11 mouse cellular contexts compared by ENCODE assay signal in the genomic region with DNA sequence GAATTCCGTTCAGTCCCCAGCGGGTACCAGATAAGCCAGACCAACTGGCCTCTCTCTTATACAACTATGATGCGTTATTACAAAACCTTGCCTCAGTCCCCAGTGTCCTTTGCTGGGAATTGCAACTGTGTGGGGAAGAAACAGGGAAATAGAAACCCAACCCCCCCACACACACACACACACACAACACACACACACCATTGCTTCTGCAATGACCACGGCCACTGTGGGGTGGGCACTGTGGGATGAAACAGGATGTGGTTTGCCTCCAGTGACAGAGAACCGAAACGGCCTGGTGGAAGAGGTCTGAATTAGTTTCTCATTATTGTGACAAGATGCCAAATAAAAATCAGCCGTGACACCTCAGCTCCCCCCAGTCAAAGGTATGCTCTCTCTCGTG.
DNase-seq lines count a peak whose midpoint lies in the region; ATAC-seq and TF ChIP-seq lines count a peak whose summit lies in the region.
"Had no signal": no experiment of that assay in that cellular context is flagged by ENCODE, and none has a peak within 500 bp of the region (broad histone marks: within the 10 kb centered on the region; RNA-seq: fewer than 3 reads in every experiment).

No protein-coding gene starts in this region.

- DNase-seq in liver (peak; percentile 26), CH12.LX (ENCODE audit: extremely low read depth) (no peak)
- DNase-seq in gastrocnemius, postnatal 4 days (ENCODE audit: low spot score in 2 of 2) = no peak
- no peak for DNase-seq in layer of hippocampus, postnatal 36 days
- no peak for DNase-seq in layer of hippocampus, adult 2 months (ENCODE audit: low spot score in 2 of 2)
- DNase-seq: cerebellum, adult 8-10 months; kidney, adult 11 months had no signal

- in situ Hi-C loops in CH12.LX (cut with MboI; ENCODE audit: low pct_ligation_motif_present, low pct_unique_long_range_greater_than_20kb, low sequenced_read_pairs) = no loop called here

- TF ChIP-seq RAD21 in CH12.LX (IDR thresholded peaks at IDR 0.05; ENCODE audit: low read depth, low read length) = no peak

- H3K4me3 ChIP-seq in liver, embryonic 12.5 days = no peak overlapping the region
- H3K4me3 ChIP-seq in CH12.LX (replicated peaks in 1 of 3; ENCODE audit: low read depth in 2 of 3, low read length in 2 of 3, poor library complexity in 1 of 3) = no peak overlapping the region
- H3K4me3 ChIP-seq in megakaryocyte, embryonic 14.5 days (replicated peaks) = peak overlapping the region; percentile 51
- no peak overlapping the region for H3K4me3 ChIP-seq in layer of hippocampus, adult 2 months
- H3K4me3 ChIP-seq: embryonic facial prominence, embryonic 13.5 days had no signal

- no peak for TF ChIP-seq POLR2A in CH12.LX (IDR thresholded peaks at IDR 0.05; ENCODE audit: low read depth, low read length)

- WGBS in liver, embryonic 12.5 days (ENCODE audit: insufficient replicate concordance) = 30% methylated on average over 8 of the region's 8 CpGs

- no peaks in the 10 kb centered on the region for H3K79me2 ChIP-seq in CH12.LX (replicated peaks; ENCODE audit: control insufficient read depth, extremely low read depth, insufficient read depth, poor library complexity, severe bottlenecking)

- H3K36me3 ChIP-seq in liver, embryonic 12.5 days = no peaks in the 10 kb centered on the region
- no peaks in the 10 kb centered on the region for H3K36me3 ChIP-seq in CH12.LX (replicated peaks in 1 of 2; ENCODE audit: control insufficient read depth in 1 of 2, insufficient read depth in 1 of 2, low read length in 1 of 2)
- no peaks in the 10 kb centered on the region for H3K36me3 ChIP-seq in megakaryocyte, embryonic 14.5 days (replicated peaks; ENCODE audit: low read length)
- H3K36me3 ChIP-seq: embryonic facial prominence, embryonic 13.5 days had no signal

- peaks cover 14% of the 10 kb centered on the region; the same call in 1 of the 2 replicates for H3K27me3 ChIP-seq in liver, embryonic 12.5 days (replicated peaks)
- H3K27me3 ChIP-seq in CH12.LX (replicated peaks) = no peaks in the 10 kb centered on the region
- H3K27me3 ChIP-seq in megakaryocyte, embryonic 14.5 days (replicated peaks) = peaks cover 44% of the 10 kb centered on the region
- H3K27me3 ChIP-seq: embryonic facial prominence, embryonic 13.5 days had no signal

- TF ChIP-seq EP300 in CH12.LX (IDR thresholded peaks at IDR 0.05; ENCODE audit: low read length) = no peak

- dilution Hi-C loops in CH12.LX (cut with MboI; ENCODE audit: extremely low pct_ligation_motif_present, extremely low pct_unique_long_range_greater_than_20kb, low sequenced_read_pairs) = no loop called here

- no peak overlapping the region for H3K9ac ChIP-seq in liver, embryonic 12.5 days
- no peak overlapping the region for H3K9ac ChIP-seq in CH12.LX (ENCODE audit: insufficient read depth, low read depth)
- H3K9ac ChIP-seq: embryonic facial prominence, embryonic 13.5 days had no signal

- ATAC-seq in liver, embryonic 12.5 days = no peak
- peak; percentile 97 for ATAC-seq in granulocyte monocyte progenitor cell, adult 5-6 weeks (replicated peaks; ENCODE audit: poor library complexity, severe bottlenecking)

- TF ChIP-seq CTCF in CH12.LX (conservative IDR thresholded peaks at IDR 0.05 in 1 of 2, IDR thresholded peaks at IDR 0.05 in 1 of 2; ENCODE audit: low read depth in 2 of 2, low read length in 2 of 2) = no peak
- TF ChIP-seq CTCF in layer of hippocampus, adult 2 months (conservative IDR thresholded peaks at IDR 0.05) = no peak

- no peaks in the 10 kb centered on the region for H3K9me3 ChIP-seq in liver, embryonic 12.5 days (replicated peaks)
- no peaks in the 10 kb centered on the region for H3K9me3 ChIP-seq in CH12.LX (replicated peaks; ENCODE audit: low read length)
- 0 out of 2 replicates have a peak, but pooled peaks cover 5% of the 10 kb centered on the region for H3K9me3 ChIP-seq in megakaryocyte, embryonic 14.5 days
- H3K9me3 ChIP-seq: embryonic facial prominence, embryonic 13.5 days had no signal

- H3K4me1 ChIP-seq in liver, embryonic 12.5 days = peaks cover 11% of the 10 kb centered on the region
- peaks cover 7 to 28% of the 10 kb centered on the region in 2 experiments; a peak in 3 of 4 replicates for H3K4me1 ChIP-seq in CH12.LX (ENCODE audit: control insufficient read depth in 1 of 2, insufficient read depth in 2 of 2)
- H3K4me1 ChIP-seq in megakaryocyte, embryonic 14.5 days = peaks cover 22% of the 10 kb centered on the region

- H3K4me2 ChIP-seq in liver, embryonic 12.5 days = no peak overlapping the region
- no peak overlapping the region for H3K4me2 ChIP-seq in CH12.LX (ENCODE audit: insufficient read depth, low read depth, poor library complexity, severe bottlenecking)
- H3K4me2 ChIP-seq: embryonic facial prominence, embryonic 13.5 days had no signal

- no peak overlapping the region for H3K27ac ChIP-seq in liver, embryonic 12.5 days
- H3K27ac ChIP-seq in CH12.LX (ENCODE audit: insufficient read depth, low read depth) = no peak overlapping the region
- H3K27ac ChIP-seq in layer of hippocampus, adult 2 months = no peak overlapping the region

TF ChIP-seq in CH12.LX, 34 proteins besides CTCF, POLR2A, EP300 and RAD21:
- TF ChIP-seq ZKSCAN1 (IDR thresholded peaks at IDR 0.05; ENCODE audit: borderline replicate concordance, low read depth, low read length) (no peak), BHLHE40 (IDR thresholded peaks at IDR 0.05; ENCODE audit: low read depth, low read length) (peak; percentile 25; the same call in 1 of the 2 replicates), TBP (conservative IDR thresholded peaks at IDR 0.05; ENCODE audit: low read depth, low read length) (no peak), JUND (conservative IDR thresholded peaks at IDR 0.05; ENCODE audit: low read depth, low read length) (no peak), RCOR1 (conservative IDR thresholded peaks at IDR 0.05; ENCODE audit: low read depth, low read length) (no peak), IRF4 (IDR thresholded peaks at IDR 0.05; ENCODE audit: low read depth, low read length) (peak; percentile 41; the same call in 1 of the 2 replicates), NELFE (IDR thresholded peaks at IDR 0.05; ENCODE audit: low read depth, low read length) (no peak), GABPA (IDR thresholded peaks at IDR 0.05; ENCODE audit: insufficient replicate concordance, low read depth, low read length) (no peak), TCF12 (IDR thresholded peaks at IDR 0.05; ENCODE audit: low read depth, low read length) (no peak), ELF1 (IDR thresholded peaks at IDR 0.05; ENCODE audit: low read depth, low read length) (no peak), MXI1 (IDR thresholded peaks at IDR 0.05; ENCODE audit: low read depth, low read length) (no peak)
